Mouse (Mus musculus) kidney, postnatal 0 days (tissue): ENCODE results near the gene Ifnlr1. TPM values are rescaled to one million over a fixed set of nuclear protein-coding genes. Genes with fewer than 3 reads are reported as not detected.
"Not testable (repeated sequence)": the region's sequence is repeated elsewhere in the genome, so short reads cannot be mapped to it uniquely, and the experiment has no call there.

Source experiments
- ATAC-seq: fragments of 200-750 bp; cut with Nextera tagmentation; replicated peaks from 2 replicates; pipeline ENCODE4 v1.8.0; 2017; ENCODE audit warnings: low read depth, moderate number of reproducible peaks, moderate TSS enrichment, moderate library complexity; ENCODE audit not compliant: low FRiP score
- DNase-seq: peaks from one replicate; pipeline ENCODE4 v3.0.0-alpha.2; 2016; ENCODE audit warnings: low spot score
- H3K27ac ChIP-seq: fragments of 300-500 bp; sonication (generic); 2 replicates; pipeline ENCODE4 v1.5.1; 2014; ENCODE audit warnings: mild to moderate bottlenecking
- H3K27me3 ChIP-seq: fragments of 300-500 bp; sonication (generic); 2 replicates; pipeline ENCODE4 v1.6.1; 2014; ENCODE audit warnings: low read length, mixed read lengths; ENCODE audit not compliant: insufficient read depth
- H3K36me3 ChIP-seq: fragments of 300-500 bp; sonication (generic); 2 replicates; pipeline ENCODE4 v1.6.1; 2014; ENCODE audit warnings: low read length, mixed read lengths; ENCODE audit not compliant: insufficient read depth
- H3K4me1 ChIP-seq: fragments of 300-500 bp; sonication (generic); replicated peaks from 2 replicates; pipeline ENCODE4 v1.6.1; 2014; ENCODE audit warnings: antibody characterized with exemption, low read length, mixed read lengths; ENCODE audit not compliant: insufficient read depth
- H3K4me2 ChIP-seq: fragments of 300-500 bp; sonication (generic); 2 replicates; pipeline ENCODE4 v1.6.1; 2014; ENCODE audit warnings: mild to moderate bottlenecking, low read length, moderate library complexity, mixed read lengths
- H3K4me3 ChIP-seq: fragments of 300-500 bp; sonication (generic); replicated peaks from 2 replicates; pipeline ENCODE4 v1.5.1; 2014; ENCODE audit warnings: low read depth, low read length
- H3K9ac ChIP-seq: fragments of 300-500 bp; sonication (generic); 2 replicates; pipeline ENCODE4 v1.6.1; 2014; ENCODE audit warnings: low read depth, low read length
- H3K9me3 ChIP-seq: fragments of 300-500 bp; sonication (generic); replicated peaks from 2 replicates; pipeline ENCODE4 v1.6.1; 2016; ENCODE audit warnings: low read length, inconsistent platforms, mixed read lengths
- CTCF ChIP-seq: IDR thresholded peaks from 2 replicates; pipeline ENCODE4 v1.5.1; 2016; ENCODE audit warnings: antibody characterized with exemption, low read depth, mild to moderate bottlenecking, moderate library complexity
- WGBS: fragments of 180-500 bp; shearing (Covaris S2); extraction: QIAGEN DNeasy Blood & Tissue Kit; methylation state at CpG from one replicate; pipeline ENCODE4 v1.1.7; 2014; 5-methylcytosine and 5-hydroxymethylcytosine counted together
- polyA plus RNA-seq: library from polyadenylated mRNA; unstranded; fragments of >200 nt; fragmentation: Nextera tagmentation; extraction: Ambion mirVana; gene quantifications from 2 replicates; pipeline ENCODE4 v1.2.1, GENCODE M21; 2015

Ifnlr1 gene
- polyA plus RNA-seq: 0.83 and 1.3 TPM in 2 replicates

DNA sequence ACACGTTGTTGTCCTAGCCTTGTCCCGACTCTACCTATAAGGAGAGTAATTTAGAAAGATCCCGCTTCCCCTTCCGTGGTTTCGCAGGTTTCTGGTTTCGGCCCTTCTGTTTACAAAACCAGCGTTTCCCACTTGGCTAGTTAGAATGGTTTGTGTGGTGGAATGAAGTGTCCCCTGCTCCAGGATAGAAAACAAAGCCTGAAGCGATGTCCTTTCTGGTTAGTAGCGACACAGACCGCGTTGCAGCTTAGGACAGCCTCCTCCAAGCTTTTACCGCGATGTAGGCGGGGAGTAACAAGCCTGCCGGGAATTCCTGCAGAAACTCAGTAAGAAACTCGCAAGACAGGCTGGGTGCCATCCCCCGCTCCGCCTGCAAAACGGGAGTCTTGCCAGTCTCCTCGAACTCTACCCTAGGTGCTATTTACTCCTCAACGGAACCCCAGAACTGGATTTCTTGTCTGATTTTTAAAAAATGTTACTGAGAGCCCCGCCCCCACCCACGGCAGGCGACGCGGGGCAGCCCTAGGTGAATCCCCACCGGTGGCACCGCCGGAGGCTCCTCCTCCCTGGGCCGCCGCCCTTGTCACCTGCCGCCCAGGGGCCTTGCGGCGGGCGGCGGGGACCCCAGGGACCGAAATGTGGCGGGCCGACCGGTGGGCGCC is at the start of gene Ifnlr1:
Ifnlr1 (plus strand) TSS at position 382 of the 662 bp plus-strand sequence.
- H3K4me1 ChIP-seq: no peaks in the 10 kb centered on the region
- ATAC-seq (peak; percentile 62), DNase-seq (peak; percentile 77)
- TF ChIP-seq CTCF: no peak
- no peaks in the 10 kb centered on the region for H3K36me3 ChIP-seq
- H3K4me2 ChIP-seq: peak within 1 kb of the TSS; percentile 99
- no peaks in the 10 kb centered on the region for H3K9me3 ChIP-seq
- 0 out of 2 replicates have a peak within 1 kb of the TSS, but pooled peaks have one; percentile 9 for H3K27ac ChIP-seq
- no peaks in the 10 kb centered on the region for H3K27me3 ChIP-seq
- peak within 1 kb of the TSS; percentile 75 for H3K4me3 ChIP-seq
- WGBS: 1% methylated on average over 41 of the region's 41 CpGs
- H3K9ac ChIP-seq: peak within 1 kb of the TSS; percentile 85

DNA sequence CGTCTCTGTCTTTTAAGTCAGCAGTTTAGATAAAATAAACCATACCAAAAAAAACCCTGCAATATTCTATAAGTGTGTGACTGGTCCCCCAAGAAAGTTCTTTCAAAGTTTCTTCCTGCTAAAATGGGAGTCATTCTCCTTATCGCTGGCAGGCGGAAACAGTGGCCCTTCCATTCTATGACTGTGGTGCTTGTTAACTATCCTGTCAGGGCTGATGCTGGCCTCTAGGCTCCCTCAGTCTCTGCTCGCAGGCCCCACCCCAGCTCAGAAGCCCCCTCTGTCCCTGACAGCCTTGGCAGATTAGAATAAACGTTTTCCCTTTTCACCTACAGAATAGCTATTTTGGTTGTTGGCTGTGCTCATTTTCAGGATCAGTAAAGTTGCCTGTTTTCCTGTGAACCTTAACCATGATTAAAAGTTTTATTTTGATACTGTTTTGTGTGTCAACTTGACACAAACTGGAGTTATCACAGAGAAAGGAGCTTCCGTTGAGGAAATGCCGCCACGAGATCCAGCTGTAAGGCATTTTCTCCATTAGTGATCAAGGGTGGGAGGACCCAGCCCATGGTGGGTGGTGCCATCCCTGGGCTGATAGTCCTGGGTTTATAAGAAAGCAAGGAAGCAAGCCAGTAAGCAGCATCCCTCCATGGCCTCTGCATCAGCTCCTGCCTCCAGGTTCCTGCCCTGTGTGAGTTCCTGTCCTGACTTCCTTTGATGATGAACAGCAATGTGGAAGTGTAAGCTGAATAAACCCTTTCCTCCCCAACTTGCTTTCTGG is 44.6 kb upstream of the Ifnlr1 start:
- DNase-seq, H3K36me3 ChIP-seq, ATAC-seq, H3K9ac ChIP-seq, H3K4me1 ChIP-seq, H3K27ac ChIP-seq, H3K4me3 ChIP-seq, H3K27me3 ChIP-seq, H3K9me3 ChIP-seq, H3K4me2 ChIP-seq: not testable (repeated sequence)
- 80% methylated on average over 8 of the region's 8 CpGs for WGBS

DNA sequence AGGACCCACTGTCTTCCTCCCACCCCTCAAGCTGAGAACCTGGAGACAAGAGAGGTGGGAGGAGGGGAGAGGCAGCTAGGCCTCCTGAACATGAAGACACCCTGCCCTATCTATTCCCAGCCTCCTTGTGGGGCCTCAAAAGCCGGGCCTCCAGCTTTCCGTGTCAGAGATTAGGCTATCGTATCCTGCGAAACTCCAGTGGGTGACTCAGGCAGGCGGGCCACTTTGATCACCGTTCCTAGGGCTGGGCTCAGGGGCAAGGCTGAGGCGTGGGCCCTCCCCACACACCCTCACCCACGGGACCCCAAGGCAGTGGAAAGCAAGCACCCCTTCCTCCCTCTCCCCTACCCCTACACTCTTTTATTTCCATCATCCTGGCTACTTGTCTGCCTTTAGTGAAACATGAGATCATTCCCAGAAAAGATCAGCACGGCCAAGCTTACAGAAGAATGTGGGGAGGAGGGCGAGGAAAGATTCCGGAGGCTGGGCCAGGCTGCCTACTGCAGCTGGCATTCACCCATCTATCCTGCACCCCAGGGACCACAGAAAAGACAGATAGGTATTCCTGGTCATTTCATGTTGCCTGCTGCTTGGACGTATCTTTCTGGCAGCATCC is 41.0 kb upstream of the Ifnlr1 start:
- no peaks in the 10 kb centered on the region for H3K36me3 ChIP-seq
- H3K27me3 ChIP-seq: no peaks in the 10 kb centered on the region
- ATAC-seq (no peak), DNase-seq (peak; percentile 54)
- no peak overlapping the region for H3K4me2 ChIP-seq
- H3K4me3 ChIP-seq: no peak overlapping the region
- H3K27ac ChIP-seq: peak overlapping the region; percentile 31; the same call in 1 of the 2 replicates
- no peak overlapping the region for H3K9ac ChIP-seq
- no peak for TF ChIP-seq CTCF
- no peaks in the 10 kb centered on the region for H3K4me1 ChIP-seq
- H3K9me3 ChIP-seq: no peaks in the 10 kb centered on the region
- 26% methylated on average over 12 of the region's 12 CpGs for WGBS

- H3K4me3 ChIP-seq: no peak overlapping the region
- H3K27ac ChIP-seq: no peak overlapping the region
- WGBS: 44% methylated on average over 11 of the region's 11 CpGs
- H3K9me3 ChIP-seq: no peaks in the 10 kb centered on the region
- H3K4me2 ChIP-seq: no peak overlapping the region
- H3K36me3 ChIP-seq: no peaks in the 10 kb centered on the region
- ATAC-seq (no peak), DNase-seq (no peak)
- H3K27me3 ChIP-seq: no peaks in the 10 kb centered on the region
- peaks cover 14% of the 10 kb centered on the region for H3K4me1 ChIP-seq
- TF ChIP-seq CTCF: no peak
- H3K9ac ChIP-seq: no peak overlapping the region
Observed at GRCm38 (mm10) chr4:135652966-135653607, 33.0 kb upstream of the Ifnlr1 start.

DNA sequence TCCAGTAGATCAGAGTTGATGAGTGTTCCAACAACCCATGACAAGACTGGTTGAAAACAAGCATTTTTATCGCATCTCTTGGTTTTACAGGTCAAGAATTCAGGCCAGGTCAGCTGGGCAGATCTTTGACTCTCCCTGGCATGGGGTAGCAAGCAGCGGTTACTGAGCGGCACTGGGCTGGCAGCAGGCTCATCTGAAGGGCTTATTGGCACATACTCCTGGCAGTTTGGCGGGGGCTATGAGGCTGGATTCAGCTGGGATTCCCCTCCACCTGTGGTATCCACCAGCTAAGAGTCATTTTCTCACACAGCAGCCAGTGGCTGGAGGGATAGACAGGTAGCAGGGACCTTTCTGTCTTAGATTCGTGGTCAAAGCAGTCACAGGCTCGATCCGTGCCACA is 32.1 kb upstream of the Ifnlr1 start:
- no peaks in the 10 kb centered on the region for H3K9me3 ChIP-seq
- H3K27me3 ChIP-seq: no peaks in the 10 kb centered on the region
- H3K27ac ChIP-seq: no peak overlapping the region
- TF ChIP-seq CTCF: no peak
- no peak overlapping the region for H3K4me3 ChIP-seq
- 85% methylated on average over 7 of the region's 7 CpGs for WGBS
- no peak for DNase-seq
- no peak overlapping the region for H3K4me2 ChIP-seq
- H3K36me3 ChIP-seq: no peaks in the 10 kb centered on the region
- no peak for ATAC-seq
- peaks cover 14% of the 10 kb centered on the region for H3K4me1 ChIP-seq
- H3K9ac ChIP-seq: no peak overlapping the region

GRCm38 (mm10) chr4:135655499-135655898 is 30.6 kb upstream of the Ifnlr1 start:
- whole genome bisulfite sequencing: 36% methylated on average over 7 of the region's 7 CpGs
- Histone ChIP-seq H3K9me3 (no peaks in the 10 kb centered on the region), H3K4me2 (no peak overlapping the region), H3K36me3 (no peaks in the 10 kb centered on the region), H3K9ac (no peak overlapping the region; the same call in 1 of the 2 replicates), H3K27me3 (no peaks in the 10 kb centered on the region), H3K4me3 (no peak overlapping the region), H3K4me1 (peaks cover 14% of the 10 kb centered on the region), H3K27ac (no peak overlapping the region)
- no peak for TF ChIP-seq CTCF
- no peak for ATAC-seq
- peak; percentile 55 for DNase-seq
